Mouse (Mus musculus): ENCODE measurements around the gene Ly6g6f. TPM values are rescaled to one million over a fixed set of nuclear protein-coding genes. Genes with fewer than 3 reads are reported as not detected.

The Ly6g6f gene
- polyA plus RNA-seq, 1 experiment from 2014 or later: 0.15 TPM

- ATAC-seq (peak; percentile 67), DNase-seq (ENCODE audit: low spot score) (no peak)
- H3K36me3 ChIP-seq (ENCODE audit: control insufficient read depth, insufficient read depth, low read length): no peaks in the 10 kb centered on the region
- no peaks in the 10 kb centered on the region for H3K9me3 ChIP-seq (replicated peaks; ENCODE audit: control insufficient read depth, low read length)
- 38% methylated on average over 2 of the region's 2 CpGs for WGBS
- H3K27me3 ChIP-seq (replicated peaks; ENCODE audit: control insufficient read depth, insufficient read depth, low read length): no peaks in the 10 kb centered on the region
- H3K9ac ChIP-seq (ENCODE audit: low read length): peak overlapping the region; percentile 41; the same call in 1 of the 2 replicates
- H3K4me3 ChIP-seq (ENCODE audit: low read depth, low read length): peak overlapping the region; percentile 4; the same call in 1 of the 2 replicates
- peak overlapping the region; percentile 35 for H3K4me2 ChIP-seq (ENCODE audit: low read length)
- peaks cover 11% of the 10 kb centered on the region; the same call in 1 of the 2 replicates for H3K4me1 ChIP-seq (ENCODE audit: control insufficient read depth, insufficient read depth, low read length)
- H3K27ac ChIP-seq (ENCODE audit: low read depth, low read length): 0 out of 2 replicates have a peak overlapping the region, but pooled peaks have one; percentile 52
These were observed 8.1 kb downstream of the Ly6g6f start for GRCm38 (mm10) chr17:35077285-35077684.

GRCm38 (mm10) chr17:35076507-35077176, 8.8 kb downstream of the Ly6g6f start, which contains the start of gene Ly6g6e:
Gene Ly6g6e (plus strand): TSS chr17:35076902.
- Histone ChIP-seq H3K4me1 (ENCODE audit: control insufficient read depth, insufficient read depth, low read length) (peaks cover 11% of the 10 kb centered on the region; the same call in 1 of the 2 replicates), H3K36me3 (ENCODE audit: control insufficient read depth, insufficient read depth, low read length) (no peaks in the 10 kb centered on the region), H3K27ac (ENCODE audit: low read depth, low read length) (peak within 1 kb of the TSS; percentile 52; the same call in 1 of the 2 replicates), H3K9ac (ENCODE audit: low read length) (peak within 1 kb of the TSS; percentile 41; the same call in 1 of the 2 replicates), H3K9me3 (replicated peaks; ENCODE audit: control insufficient read depth, low read length) (no peaks in the 10 kb centered on the region), H3K4me3 (ENCODE audit: low read depth, low read length) (peak within 1 kb of the TSS; percentile 4; the same call in 1 of the 2 replicates), H3K4me2 (ENCODE audit: low read length) (peak within 1 kb of the TSS; percentile 35), H3K27me3 (replicated peaks; ENCODE audit: control insufficient read depth, insufficient read depth, low read length) (no peaks in the 10 kb centered on the region)
- DNase-seq (ENCODE audit: low spot score) (peak; percentile 70), ATAC-seq (peak; percentile 84)
- WGBS: 30% methylated on average over 10 of the region's 10 CpGs

- Histone ChIP-seq H3K9ac (ENCODE audit: low read length) (no peak overlapping the region), H3K27me3 (replicated peaks; ENCODE audit: control insufficient read depth, insufficient read depth, low read length) (no peaks in the 10 kb centered on the region), H3K4me1 (ENCODE audit: control insufficient read depth, insufficient read depth, low read length) (peaks cover 11% of the 10 kb centered on the region; the same call in 1 of the 2 replicates), H3K27ac (ENCODE audit: low read depth, low read length) (no peak overlapping the region), H3K9me3 (replicated peaks; ENCODE audit: control insufficient read depth, low read length) (no peaks in the 10 kb centered on the region), H3K4me3 (ENCODE audit: low read depth, low read length) (no peak overlapping the region), H3K36me3 (ENCODE audit: control insufficient read depth, insufficient read depth, low read length) (no peaks in the 10 kb centered on the region), H3K4me2 (ENCODE audit: low read length) (no peak overlapping the region)
- WGBS: 60% methylated on average over 17 of the region's 17 CpGs
- DNase-seq (ENCODE audit: low spot score) (no peak), ATAC-seq (no peak)
These were observed 11.3 kb downstream of the Ly6g6f start for GRCm38 (mm10) chr17:35074097-35074496.

- H3K4me3 ChIP-seq (ENCODE audit: low read depth, low read length): no peak overlapping the region
- H3K27ac ChIP-seq (ENCODE audit: low read depth, low read length): no peak overlapping the region
- H3K27me3 ChIP-seq (replicated peaks; ENCODE audit: control insufficient read depth, insufficient read depth, low read length): 0 out of 2 replicates have a peak, but pooled peaks cover 7% of the 10 kb centered on the region
- WGBS: 86% methylated on average over 9 of the region's 9 CpGs
- ATAC-seq (no peak), DNase-seq (ENCODE audit: low spot score) (no peak)
- H3K4me2 ChIP-seq (ENCODE audit: low read length): no peak overlapping the region
- H3K9me3 ChIP-seq (replicated peaks; ENCODE audit: control insufficient read depth, low read length): no peaks in the 10 kb centered on the region
- no peaks in the 10 kb centered on the region for H3K36me3 ChIP-seq (ENCODE audit: control insufficient read depth, insufficient read depth, low read length)
- no peaks in the 10 kb centered on the region for H3K4me1 ChIP-seq (ENCODE audit: control insufficient read depth, insufficient read depth, low read length)
- H3K9ac ChIP-seq (ENCODE audit: low read length): no peak overlapping the region
These were observed 14.0 kb downstream of the Ly6g6f start for GRCm38 (mm10) chr17:35071454-35071853.

GRCm38 (mm10) chr17:35070556-35071229, 14.7 kb downstream of the Ly6g6f start:
- Histone ChIP-seq H3K4me3 (ENCODE audit: low read depth, low read length) (no peak overlapping the region), H3K9me3 (replicated peaks; ENCODE audit: control insufficient read depth, low read length) (no peaks in the 10 kb centered on the region), H3K27ac (ENCODE audit: low read depth, low read length) (no peak overlapping the region), H3K4me1 (ENCODE audit: control insufficient read depth, insufficient read depth, low read length) (no peaks in the 10 kb centered on the region), H3K27me3 (replicated peaks; ENCODE audit: control insufficient read depth, insufficient read depth, low read length) (peaks cover 14% of the 10 kb centered on the region), H3K4me2 (ENCODE audit: low read length) (no peak overlapping the region), H3K36me3 (ENCODE audit: control insufficient read depth, insufficient read depth, low read length) (no peaks in the 10 kb centered on the region), H3K9ac (ENCODE audit: low read length) (no peak overlapping the region)
- DNase-seq (ENCODE audit: low spot score) (no peak), ATAC-seq (no peak)
- 62% methylated on average over 6 of the region's 6 CpGs for WGBS

- Histone ChIP-seq H3K9me3 (replicated peaks; ENCODE audit: control insufficient read depth, low read length) (no peaks in the 10 kb centered on the region), H3K36me3 (ENCODE audit: control insufficient read depth, insufficient read depth, low read length) (0 out of 2 replicates have a peak, but pooled peaks cover 1% of the 10 kb centered on the region), H3K27ac (ENCODE audit: low read depth, low read length) (no peak overlapping the region), H3K9ac (ENCODE audit: low read length) (no peak overlapping the region), H3K4me2 (ENCODE audit: low read length) (no peak overlapping the region), H3K4me3 (ENCODE audit: low read depth, low read length) (no peak overlapping the region), H3K4me1 (ENCODE audit: control insufficient read depth, insufficient read depth, low read length) (peaks cover 7% of the 10 kb centered on the region), H3K27me3 (replicated peaks; ENCODE audit: control insufficient read depth, insufficient read depth, low read length) (peaks cover 32% of the 10 kb centered on the region)
- no peak for DNase-seq (ENCODE audit: low spot score)
- 87% methylated on average over 17 of the region's 17 CpGs for WGBS
- no peak for ATAC-seq
These were observed 17.0 kb downstream of the Ly6g6f start for GRCm38 (mm10) chr17:35068213-35068914.

- Histone ChIP-seq H3K9me3 (replicated peaks; ENCODE audit: control insufficient read depth, low read length) (no peaks in the 10 kb centered on the region), H3K27me3 (replicated peaks; ENCODE audit: control insufficient read depth, insufficient read depth, low read length) (peaks cover 32% of the 10 kb centered on the region), H3K4me3 (ENCODE audit: low read depth, low read length) (peak within 1 kb of the TSS; percentile 17), H3K4me1 (ENCODE audit: control insufficient read depth, insufficient read depth, low read length) (peaks cover 7% of the 10 kb centered on the region), H3K9ac (ENCODE audit: low read length) (peak within 1 kb of the TSS; percentile 37), H3K27ac (ENCODE audit: low read depth, low read length) (no peak within 1 kb of the TSS), H3K36me3 (ENCODE audit: control insufficient read depth, insufficient read depth, low read length) (peaks cover 22% of the 10 kb centered on the region), H3K4me2 (ENCODE audit: low read length) (peak within 1 kb of the TSS; percentile 47)
- WGBS: 45% methylated on average over 10 of the region's 10 CpGs
- ATAC-seq (no peak), DNase-seq (ENCODE audit: low spot score) (no peak)
These were observed 19.3 kb downstream of the Ly6g6f start, which contains the start of gene Mpig6b for GRCm38 (mm10) chr17:35066084-35066483. Gene Mpig6b (minus strand): TSS chr17:35066184.

- H3K9ac ChIP-seq (ENCODE audit: low read length): peak within 1 kb of the TSS; percentile 37
- ATAC-seq (0 out of 2 replicates have a peak, but pooled peaks have one; percentile 45), DNase-seq (ENCODE audit: low spot score) (no peak)
- H3K9me3 ChIP-seq (replicated peaks; ENCODE audit: control insufficient read depth, low read length): no peaks in the 10 kb centered on the region
- peaks cover 32% of the 10 kb centered on the region for H3K27me3 ChIP-seq (replicated peaks; ENCODE audit: control insufficient read depth, insufficient read depth, low read length)
- no peak within 1 kb of the TSS for H3K27ac ChIP-seq (ENCODE audit: low read depth, low read length)
- peak within 1 kb of the TSS; percentile 17 for H3K4me3 ChIP-seq (ENCODE audit: low read depth, low read length)
- WGBS: 2% methylated on average over 48 of the region's 48 CpGs
- peaks cover 14% of the 10 kb centered on the region for H3K4me1 ChIP-seq (ENCODE audit: control insufficient read depth, insufficient read depth, low read length)
- peaks cover 28% of the 10 kb centered on the region for H3K36me3 ChIP-seq (ENCODE audit: control insufficient read depth, insufficient read depth, low read length)
- peak within 1 kb of the TSS; percentile 47 for H3K4me2 ChIP-seq (ENCODE audit: low read length)
These were observed 20.2 kb downstream of the Ly6g6f start, which contains the start of gene Ly6g6c for GRCm38 (mm10) chr17:35064951-35065947. Gene Ly6g6c (plus strand): TSS chr17:35065388.
